Mouse (Mus musculus) liver, postnatal 0 days (tissue): ENCODE data around the gene Bbof1. TPM values are rescaled to one million over a fixed set of nuclear protein-coding genes. Genes with fewer than 3 reads are reported as not detected.

Source experiments
- ATAC-seq: fragments of 200-750 bp; cut with Nextera tagmentation; 2 replicates; pipeline ENCODE4 v1.8.0; 2017; ENCODE audit warnings: mild to moderate bottlenecking, moderate library complexity
- DNase-seq: peaks from one replicate; pipeline ENCODE4 v3.0.0-alpha.2; 2016
- H3K27ac ChIP-seq: fragments of 300-500 bp; sonication (generic); 2 replicates; pipeline ENCODE4 v1.5.1; 2014; ENCODE audit warnings: antibody characterized with exemption, moderate library complexity, mild to moderate bottlenecking, low read depth
- H3K27me3 ChIP-seq: fragments of 300-500 bp; sonication (generic); 2 replicates; pipeline ENCODE4 v1.6.1; 2014; ENCODE audit warnings: low read length, control low read depth, mixed read lengths; ENCODE audit not compliant: insufficient read depth
- H3K36me3 ChIP-seq: fragments of 300-500 bp; sonication (generic); replicated peaks from 2 replicates; pipeline ENCODE4 v1.6.1; 2014; ENCODE audit warnings: mild to moderate bottlenecking, control low read depth, low read length, moderate library complexity, mixed read lengths; ENCODE audit not compliant: insufficient read depth
- H3K4me1 ChIP-seq: fragments of 300-500 bp; sonication (generic); 2 replicates; pipeline ENCODE4 v1.6.1; 2014; ENCODE audit warnings: antibody characterized with exemption, mild to moderate bottlenecking, control low read depth; ENCODE audit not compliant: insufficient read depth
- H3K4me2 ChIP-seq: fragments of 300-500 bp; sonication (generic); 2 replicates; pipeline ENCODE4 v1.6.1; 2014; ENCODE audit warnings: low read depth, mild to moderate bottlenecking, low read length, moderate library complexity, mixed read lengths
- H3K4me3 ChIP-seq: fragments of 300-500 bp; sonication (generic); 2 replicates; pipeline ENCODE4 v1.5.1; 2014; ENCODE audit warnings: low read depth, low read length
- H3K9ac ChIP-seq: fragments of 300-500 bp; sonication (generic); replicated peaks from 2 replicates; pipeline ENCODE4 v1.6.1; 2014; ENCODE audit warnings: mild to moderate bottlenecking, moderate library complexity
- H3K9me3 ChIP-seq: fragments of 300-500 bp; sonication (generic); 2 replicates; pipeline ENCODE4 v1.6.1; 2016; ENCODE audit warnings: mild to moderate bottlenecking, control low read depth, low read length, mixed read lengths
- CTCF ChIP-seq: sonication (generic); IDR thresholded peaks from 2 replicates; pipeline ENCODE4 v1.5.1; 2016; ENCODE audit warnings: antibody characterized with exemption, low read depth
- EP300 ChIP-seq: IDR thresholded peaks from 2 replicates; pipeline ENCODE4 v1.6.1; 2016; ENCODE audit warnings: antibody characterized with exemption, low read depth, mild to moderate bottlenecking
- WGBS: fragments of 180-500 bp; shearing (Covaris S2); extraction: QIAGEN DNeasy Blood & Tissue Kit; methylation state at CpG from one replicate; pipeline ENCODE4 v1.1.7; 2014; ENCODE audit not compliant: insufficient replicate concordance; 5-methylcytosine and 5-hydroxymethylcytosine counted together
- polyA plus RNA-seq: library from polyadenylated mRNA; unstranded; fragments of >200 nt; fragmentation: Nextera tagmentation; extraction: Ambion mirVana; gene quantifications from 2 replicates; pipeline ENCODE4 v1.2.1, GENCODE M21; 2015

The Bbof1 gene
- polyA plus RNA-seq, 1 experiment from 2014 or later: 0.34 TPM

DNA sequence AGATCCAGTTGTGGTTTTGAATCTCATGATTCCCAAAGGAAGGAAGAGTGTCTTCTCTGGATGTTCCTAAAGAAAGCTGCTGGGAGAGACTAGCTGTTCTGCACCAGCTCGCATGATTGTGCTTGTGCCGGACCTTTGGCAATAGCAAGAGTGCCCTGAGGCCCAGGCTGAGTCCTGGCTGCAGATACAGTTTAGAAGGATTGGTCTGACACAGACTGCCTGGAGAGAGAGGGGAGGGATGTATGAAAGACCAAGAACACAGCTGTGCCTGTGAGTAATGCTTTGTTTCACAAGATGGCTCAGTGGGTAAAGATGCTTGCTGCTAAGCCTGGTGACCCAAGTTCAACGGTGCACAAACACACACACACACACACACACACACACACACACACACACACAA, 54.0 kb downstream of the Bbof1 start:
- Histone ChIP-seq H3K9me3 (no peaks in the 10 kb centered on the region), H3K27me3 (no peaks in the 10 kb centered on the region), H3K4me2 (no peak overlapping the region), H3K9ac (no peak overlapping the region), H3K4me1 (no peaks in the 10 kb centered on the region), H3K36me3 (peaks cover 64% of the 10 kb centered on the region), H3K4me3 (no peak overlapping the region), H3K27ac (no peak overlapping the region)
- TF ChIP-seq EP300: no peak
- no peak for TF ChIP-seq CTCF
- 86% methylated on average over 3 of the region's 3 CpGs for WGBS
- ATAC-seq (no peak), DNase-seq (no peak)

DNA sequence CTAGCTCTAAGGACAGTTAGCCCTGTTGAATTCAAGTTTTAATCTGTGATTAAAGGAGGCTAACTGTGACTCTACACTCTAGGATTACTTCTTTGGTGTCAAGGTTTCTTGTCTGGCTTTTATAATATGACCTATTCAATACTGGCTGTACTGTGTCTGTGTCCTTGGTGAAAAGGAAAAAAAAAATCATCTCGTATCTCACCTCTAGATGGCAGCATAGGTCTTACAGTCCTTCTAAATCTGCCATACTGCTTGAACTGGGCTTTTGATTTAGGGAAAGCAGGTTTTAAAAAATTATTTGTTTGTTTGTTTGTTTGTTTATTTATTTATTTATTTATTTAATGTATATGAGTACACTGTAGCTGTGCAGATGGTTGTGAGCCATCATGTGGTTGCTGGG, 59.8 kb downstream of the Bbof1 start:
- Histone ChIP-seq H3K27ac (no peak overlapping the region), H3K27me3 (no peaks in the 10 kb centered on the region), H3K4me3 (no peak overlapping the region), H3K4me2 (no peak overlapping the region), H3K4me1 (no peaks in the 10 kb centered on the region), H3K36me3 (peaks cover 26% of the 10 kb centered on the region), H3K9me3 (no peaks in the 10 kb centered on the region), H3K9ac (no peak overlapping the region)
- no peak for ATAC-seq
- WGBS: 3% methylated on average over 1 of the region's 1 CpGs
- TF ChIP-seq CTCF: peak; percentile 78
- TF ChIP-seq EP300: no peak
- no peak for DNase-seq

DNA sequence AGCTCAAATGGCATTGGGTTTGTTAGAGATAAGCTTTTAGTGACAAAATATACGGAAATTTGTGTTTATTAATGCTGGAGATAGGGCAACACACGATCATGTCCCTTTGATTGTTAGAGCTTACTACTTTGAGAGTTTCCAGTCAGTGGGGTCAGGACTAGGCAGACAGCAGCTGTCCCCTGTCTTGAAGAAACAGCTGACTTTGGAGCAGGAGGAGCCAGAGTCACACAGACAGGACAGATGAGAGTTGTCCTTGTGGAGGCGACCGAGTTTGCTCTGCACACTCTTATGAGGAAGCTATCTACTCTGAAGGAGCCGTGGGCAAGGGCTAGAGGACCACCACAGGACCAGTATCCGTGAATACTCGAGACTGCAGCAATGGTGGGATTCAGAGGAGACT, 70.1 kb downstream of the Bbof1 start:
- DNase-seq (no peak), ATAC-seq (no peak)
- no peak overlapping the region for H3K4me3 ChIP-seq
- no peak overlapping the region for H3K27ac ChIP-seq
- H3K9ac ChIP-seq: no peak overlapping the region
- no peaks in the 10 kb centered on the region for H3K9me3 ChIP-seq
- no peaks in the 10 kb centered on the region for H3K4me1 ChIP-seq
- H3K27me3 ChIP-seq: no peaks in the 10 kb centered on the region
- peaks cover 15% of the 10 kb centered on the region for H3K36me3 ChIP-seq
- 87% methylated on average over 7 of the region's 7 CpGs for whole genome bisulfite sequencing
- TF ChIP-seq CTCF: no peak
- no peak for TF ChIP-seq EP300
- no peak overlapping the region for H3K4me2 ChIP-seq

DNA sequence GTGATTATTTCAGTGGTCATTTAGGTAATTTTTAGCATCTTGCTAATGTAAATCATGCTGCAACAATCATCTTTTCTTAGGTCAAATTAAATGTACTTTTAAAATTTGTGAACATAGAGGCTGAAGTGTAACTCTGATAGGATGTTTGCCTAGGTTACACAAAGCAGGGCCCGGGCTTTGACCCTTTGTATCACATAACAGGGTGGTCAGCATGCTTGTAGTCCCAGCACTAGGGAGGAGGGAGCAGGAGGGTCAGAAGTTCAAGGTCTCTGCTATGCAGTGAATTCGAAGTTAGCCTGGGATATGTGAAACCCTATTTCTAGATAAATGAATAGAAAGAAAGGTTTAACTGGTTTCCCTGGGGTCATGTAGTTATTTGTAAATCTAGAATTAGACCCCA, 72.4 kb downstream of the Bbof1 start:
- no peak for ATAC-seq
- peaks cover 6% of the 10 kb centered on the region; the same call in 1 of the 2 replicates for H3K36me3 ChIP-seq
- WGBS: 51% methylated on average over 2 of the region's 2 CpGs
- no peak for DNase-seq
- no peak overlapping the region for H3K4me3 ChIP-seq
- no peak overlapping the region for H3K4me2 ChIP-seq
- no peak overlapping the region for H3K27ac ChIP-seq
- H3K27me3 ChIP-seq: no peaks in the 10 kb centered on the region
- H3K9ac ChIP-seq: no peak overlapping the region
- H3K9me3 ChIP-seq: no peaks in the 10 kb centered on the region
- TF ChIP-seq EP300: no peak
- TF ChIP-seq CTCF: no peak
- H3K4me1 ChIP-seq: no peaks in the 10 kb centered on the region

DNA sequence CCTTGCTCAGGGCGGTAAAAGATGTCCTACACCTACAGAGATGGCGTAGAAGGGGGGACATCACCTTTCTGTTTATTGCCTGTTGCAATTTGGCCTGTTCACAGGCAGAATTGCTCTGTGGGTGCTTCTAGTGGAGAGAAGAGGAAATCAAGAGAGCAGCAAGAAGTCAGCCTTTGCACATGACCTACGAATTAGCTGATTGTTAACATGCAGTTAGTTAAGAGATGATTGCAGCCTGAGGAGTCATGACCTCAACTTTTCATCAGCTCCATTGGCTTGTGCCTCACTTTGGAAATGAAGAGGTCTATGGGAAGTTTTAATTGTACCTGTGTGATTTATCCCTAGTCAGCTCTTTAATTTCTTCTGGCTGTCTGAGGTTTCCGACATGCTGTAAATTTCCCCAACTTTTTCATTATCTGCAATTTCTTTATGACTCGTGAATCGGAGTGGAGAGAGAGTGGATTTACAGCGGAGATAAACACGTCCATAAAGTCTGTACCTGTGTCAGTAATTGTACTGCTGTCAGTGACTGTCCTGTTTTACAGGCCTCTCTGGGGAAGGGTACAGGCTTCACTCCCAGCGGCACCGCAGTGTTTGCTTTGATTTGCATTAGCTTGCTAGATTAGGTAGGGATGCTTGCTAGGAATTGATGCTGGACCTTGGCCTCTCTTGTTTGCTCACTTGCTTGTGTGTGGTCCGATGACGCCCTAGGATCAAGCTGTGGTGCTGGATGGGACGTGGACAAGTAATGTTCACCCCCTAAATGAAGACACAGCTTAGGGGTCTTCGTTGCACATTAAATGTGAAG, 74.1 kb downstream of the Bbof1 start:
- Histone ChIP-seq H3K36me3 (peaks cover 6% of the 10 kb centered on the region; the same call in 1 of the 2 replicates), H3K4me1 (no peaks in the 10 kb centered on the region), H3K27ac (no peak overlapping the region), H3K4me3 (no peak overlapping the region), H3K27me3 (no peaks in the 10 kb centered on the region), H3K4me2 (no peak overlapping the region), H3K9me3 (no peaks in the 10 kb centered on the region), H3K9ac (no peak overlapping the region)
- TF ChIP-seq EP300: no peak
- TF ChIP-seq CTCF: no peak
- 75% methylated on average over 14 of the region's 14 CpGs for WGBS
- ATAC-seq: peak; percentile 86
- DNase-seq: peak; percentile 35

DNA sequence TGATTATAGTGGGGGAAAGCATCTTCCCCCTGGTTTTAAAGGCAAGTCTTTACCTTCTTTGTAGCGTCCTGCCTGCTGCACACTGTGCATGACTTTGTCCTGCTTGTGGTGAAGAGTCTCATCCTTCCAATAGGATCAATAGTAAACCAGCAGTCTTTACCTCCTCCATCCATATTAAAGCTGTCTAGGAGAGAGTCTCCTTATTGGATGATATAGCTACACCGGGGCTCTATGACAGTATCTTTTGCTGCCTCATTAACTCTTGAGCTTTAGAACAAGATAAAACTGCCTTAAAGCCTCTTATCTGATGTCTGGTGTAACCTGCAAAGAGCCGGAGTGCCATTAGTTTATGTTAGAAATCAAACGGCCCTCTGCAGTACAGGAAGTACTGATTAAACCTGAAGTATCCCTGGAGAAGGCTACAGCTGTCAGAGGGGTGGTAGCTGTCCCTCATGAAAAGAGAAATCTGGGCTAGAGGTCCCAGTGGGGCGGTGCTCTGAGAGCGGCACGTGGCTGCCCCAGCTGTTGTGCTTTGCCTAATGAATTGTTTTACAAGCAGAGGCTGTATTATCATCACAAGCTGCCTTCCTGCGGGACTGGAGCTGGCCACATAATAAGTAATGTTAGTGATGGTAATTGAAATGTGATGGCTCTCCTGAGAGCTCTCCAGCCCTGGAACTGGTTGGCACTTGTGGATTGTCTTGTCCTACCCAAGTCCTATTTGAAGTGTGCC, 78.6 kb downstream of the Bbof1 start:
- Histone ChIP-seq H3K9me3 (no peaks in the 10 kb centered on the region), H3K4me1 (no peaks in the 10 kb centered on the region), H3K27me3 (no peaks in the 10 kb centered on the region), H3K4me3 (no peak overlapping the region), H3K9ac (no peak overlapping the region), H3K27ac (no peak overlapping the region), H3K4me2 (no peak overlapping the region), H3K36me3 (no peaks in the 10 kb centered on the region; the same call in 1 of the 2 replicates)
- 56% methylated on average over 8 of the region's 8 CpGs for WGBS
- no peak for ATAC-seq
- no peak for TF ChIP-seq EP300
- TF ChIP-seq CTCF: no peak
- DNase-seq: no peak

Other genes with a start within 250 kb of the Bbof1 start
- gene Elmsan1, start 190.2 kb upstream of the Bbof1 start, polyA plus RNA-seq: 2.6 and 2.8 TPM in 2 replicates
- gene Ptgr2, start 123.8 kb upstream of the Bbof1 start, polyA plus RNA-seq: 28.0 and 30.2 TPM in 2 replicates
- 19.0 and 22.7 TPM in 2 replicates for gene Zfp410, start 92.2 kb upstream of the Bbof1 start, polyA plus RNA-seq
- gene Coq6, start 47.4 kb upstream of the Bbof1 start, polyA plus RNA-seq: 17.6 and 18.7 TPM in 2 replicates
- 0.15 and 0.31 TPM in 2 replicates for gene Fam161b, start 47.2 kb upstream of the Bbof1 start, polyA plus RNA-seq
- 23.5 and 24.8 TPM in 2 replicates for gene Entpd5, start within 50 bp of the Bbof1 start, polyA plus RNA-seq
- gene Rnf113a2, start 8.1 kb downstream of the Bbof1 start, polyA plus RNA-seq: 13.3 and 13.9 TPM in 2 replicates
- 98.3 and 99.4 TPM in 2 replicates for gene Aldh6a1, start 41.9 kb downstream of the Bbof1 start, polyA plus RNA-seq
- 7.8 and 8.1 TPM in 2 replicates for gene Lin52, start 42.4 kb downstream of the Bbof1 start, polyA plus RNA-seq
- gene Vsx2, start 160.7 kb downstream of the Bbof1 start, polyA plus RNA-seq: not detected in 2 replicates
- 2.1 and 2.7 TPM in 2 replicates for gene Abcd4, start 208.3 kb downstream of the Bbof1 start, polyA plus RNA-seq
- not detected in 2 replicates for gene Vrtn, start 231.9 kb downstream of the Bbof1 start, polyA plus RNA-seq